Mouse (Mus musculus): ENCODE results near the gene Coasy. TPM values are rescaled to one million over a fixed set of nuclear protein-coding genes. Genes with fewer than 3 reads are reported as not detected.
"Not testable (repeated sequence)": the region's sequence is repeated elsewhere in the genome, so short reads cannot be mapped to it uniquely, and the experiment has no call there.

Coasy gene
- total RNA-seq, 2 experiments from 2014 or later: 17.2 to 30.7 TPM

- ATAC-seq (replicated peaks; ENCODE audit: low FRiP score, low TSS enrichment, poor library complexity, severe bottlenecking): no peak
These were observed 3.9 kb downstream of the Coasy start for GRCm38 (mm10) chr11:101086323-101086674.

GRCm38 (mm10) chr11:101086756-101087681, 4.7 kb downstream of the Coasy start, which contains the start of gene Mlx:
TSS of gene Mlx (plus strand) at chr11:101087277.
- ATAC-seq (replicated peaks; ENCODE audit: low FRiP score, low TSS enrichment, poor library complexity, severe bottlenecking): peak; percentile 72

- peak; percentile 11; the same call in 1 of the 2 replicates for ATAC-seq (replicated peaks; ENCODE audit: low FRiP score, low TSS enrichment, poor library complexity, severe bottlenecking)
These were observed 5.3 kb downstream of the Coasy start for GRCm38 (mm10) chr11:101087682-101088055.

GRCm38 (mm10) chr11:101089931-101090330, 7.6 kb downstream of the Coasy start:
- ATAC-seq (replicated peaks; ENCODE audit: low FRiP score, low TSS enrichment, poor library complexity, severe bottlenecking): no peak

- ATAC-seq (replicated peaks; ENCODE audit: low FRiP score, low TSS enrichment, poor library complexity, severe bottlenecking): peak; percentile 16; the same call in 1 of the 2 replicates
These were observed 12.6 kb downstream of the Coasy start for GRCm38 (mm10) chr11:101094930-101095313.

GRCm38 (mm10) chr11:101095314-101096024, 13.1 kb downstream of the Coasy start, which contains the start of gene Psmc3ip:
TSS of gene Psmc3ip (minus strand) at chr11:101095436.
- peak; percentile 97 for ATAC-seq (replicated peaks; ENCODE audit: low FRiP score, low TSS enrichment, poor library complexity, severe bottlenecking)

GRCm38 (mm10) chr11:101098231-101098630, 15.9 kb downstream of the Coasy start:
- ATAC-seq (replicated peaks; ENCODE audit: low FRiP score, low TSS enrichment, poor library complexity, severe bottlenecking): no peak

- no peak for ATAC-seq (replicated peaks; ENCODE audit: low FRiP score, low TSS enrichment, poor library complexity, severe bottlenecking)
These were observed 20.6 kb downstream of the Coasy start for GRCm38 (mm10) chr11:101103011-101103410.

- ATAC-seq (replicated peaks; ENCODE audit: low FRiP score, low TSS enrichment, poor library complexity, severe bottlenecking): no peak
These were observed 27.0 kb downstream of the Coasy start for GRCm38 (mm10) chr11:101109351-101109750.

- no peak for ATAC-seq (replicated peaks; ENCODE audit: low FRiP score, low TSS enrichment, poor library complexity, severe bottlenecking)
These were observed 28.3 kb downstream of the Coasy start for GRCm38 (mm10) chr11:101110708-101111107.

GRCm38 (mm10) chr11:101111178-101111577, 28.8 kb downstream of the Coasy start:
- ATAC-seq (replicated peaks; ENCODE audit: low FRiP score, low TSS enrichment, poor library complexity, severe bottlenecking): no peak

GRCm38 (mm10) chr11:101112186-101112585, 29.8 kb downstream of the Coasy start:
- ATAC-seq (replicated peaks; ENCODE audit: low FRiP score, low TSS enrichment, poor library complexity, severe bottlenecking): no peak

GRCm38 (mm10) chr11:101115564-101115963, 33.2 kb downstream of the Coasy start:
- no peak for ATAC-seq (replicated peaks; ENCODE audit: low FRiP score, low TSS enrichment, poor library complexity, severe bottlenecking)

- ATAC-seq (replicated peaks; ENCODE audit: low FRiP score, low TSS enrichment, poor library complexity, severe bottlenecking): no peak
These were observed 35.7 kb downstream of the Coasy start for GRCm38 (mm10) chr11:101118105-101118504.

- ATAC-seq (replicated peaks; ENCODE audit: low FRiP score, low TSS enrichment, poor library complexity, severe bottlenecking): peak; percentile 61
These were observed 36.9 kb downstream of the Coasy start for GRCm38 (mm10) chr11:101119131-101119760.

- peak; percentile 90 for ATAC-seq (replicated peaks; ENCODE audit: low FRiP score, low TSS enrichment, poor library complexity, severe bottlenecking)
These were observed 37.6 kb downstream of the Coasy start, which contains the start of the genes Retreg3 and Tubg1 for GRCm38 (mm10) chr11:101119761-101120544. TSS of gene Retreg3 (minus strand) at chr11:101119893. TSS of gene Tubg1 (plus strand) at chr11:101119938.

GRCm38 (mm10) chr11:101120545-101121188, 38.3 kb downstream of the Coasy start:
- no peak for ATAC-seq (replicated peaks; ENCODE audit: low FRiP score, low TSS enrichment, poor library complexity, severe bottlenecking)

GRCm38 (mm10) chr11:101124494-101124893, 42.1 kb downstream of the Coasy start:
- not testable (repeated sequence) for ATAC-seq (replicated peaks; ENCODE audit: low FRiP score, low TSS enrichment, poor library complexity, severe bottlenecking)

- not testable (repeated sequence) for ATAC-seq (replicated peaks; ENCODE audit: low FRiP score, low TSS enrichment, poor library complexity, severe bottlenecking)
These were observed 42.6 kb downstream of the Coasy start for GRCm38 (mm10) chr11:101125008-101125407.
